Mouse (Mus musculus) cerebellum, adult 8-10 months (tissue): Measurements from ENCODE around the gene Clba1.

ENCODE experiments used
- DNase-seq: peaks from one replicate; pipeline ENCODE4 v3.0.0; 2022

The Clba1 gene

DNA sequence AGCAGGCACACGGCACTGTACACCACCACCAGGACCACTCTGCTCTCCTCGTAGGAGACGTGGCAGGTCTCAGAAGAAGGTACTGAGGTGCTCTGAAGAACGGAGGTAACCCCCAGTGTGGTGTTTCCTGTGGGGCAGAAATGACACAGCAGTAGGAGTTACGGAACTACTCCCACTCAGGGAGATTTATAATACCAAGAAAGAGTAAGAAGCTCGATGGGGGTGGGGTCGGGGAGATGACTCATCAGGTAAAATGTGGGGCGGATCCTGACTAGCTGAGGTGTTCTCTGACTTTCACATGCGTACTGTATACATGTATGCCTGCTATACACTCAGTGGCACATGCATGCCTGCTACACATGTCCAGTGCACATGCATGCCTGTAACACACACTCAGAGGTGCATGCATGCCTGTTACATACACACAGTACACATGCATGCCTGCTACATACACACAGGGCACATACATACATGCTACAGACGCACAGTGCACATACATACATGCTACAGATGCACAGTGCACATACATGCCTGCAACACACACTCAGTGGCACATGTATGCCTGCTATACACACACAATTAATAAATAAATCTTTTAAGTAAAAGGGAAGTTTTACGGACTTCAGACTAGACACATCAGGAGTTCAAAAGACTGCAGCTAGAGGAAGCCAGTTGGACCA lies 44.5 kb downstream of the Clba1 start:
- DNase-seq, result no peak

DNA sequence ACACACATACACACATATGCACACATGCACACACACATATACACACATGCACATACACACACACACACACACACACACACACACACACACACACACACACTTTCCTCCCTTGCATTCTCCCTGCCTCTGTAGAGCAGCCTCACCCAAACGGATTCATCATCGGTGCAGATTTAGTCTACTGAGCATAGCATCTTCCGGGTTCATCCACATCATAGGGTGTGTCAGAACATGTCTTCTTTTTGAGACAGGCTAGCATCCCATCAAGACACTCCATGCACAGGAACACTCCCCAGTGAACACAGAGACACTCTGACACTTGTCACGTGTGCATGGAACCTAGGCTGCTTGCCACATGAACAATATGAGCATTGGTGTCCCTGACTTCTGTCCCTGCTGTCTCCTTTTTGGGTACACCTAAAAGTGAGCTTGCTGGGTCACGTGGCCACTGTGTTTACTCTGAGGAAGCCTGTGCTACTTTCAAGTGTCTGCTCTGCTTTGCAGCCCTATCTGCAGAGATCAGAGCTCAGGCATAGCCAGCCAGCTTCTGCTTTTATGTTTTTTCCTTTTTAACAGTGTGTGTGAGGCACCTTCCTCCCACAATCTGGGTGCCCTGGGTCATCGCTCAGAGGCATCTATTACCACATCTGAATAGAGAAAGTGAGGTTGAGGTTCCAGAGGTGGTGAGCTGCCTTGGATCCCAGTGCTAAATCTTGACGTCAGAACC lies 46.0 kb downstream of the Clba1 start:
- DNase-seq, result no peak

DNA sequence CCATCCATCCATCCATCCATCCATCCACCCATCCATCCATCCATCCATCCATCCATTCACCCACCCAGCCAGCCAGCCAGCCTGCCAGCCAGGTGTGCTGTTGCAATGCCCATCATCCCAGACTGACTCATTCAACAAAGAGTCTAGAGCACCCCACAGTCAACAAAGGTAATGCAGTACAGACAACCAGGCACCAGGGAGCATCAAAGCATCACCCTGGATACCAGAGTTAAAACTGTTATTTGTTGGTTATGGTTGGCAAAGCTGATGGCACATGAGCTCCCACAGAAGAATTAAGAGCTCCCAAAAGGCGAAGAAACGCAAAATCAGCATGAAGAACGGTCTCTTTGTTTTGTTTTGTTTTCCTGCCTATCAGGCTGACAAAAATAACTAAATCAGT lies 47.6 kb downstream of the Clba1 start:
- DNase-seq, result no peak

DNA sequence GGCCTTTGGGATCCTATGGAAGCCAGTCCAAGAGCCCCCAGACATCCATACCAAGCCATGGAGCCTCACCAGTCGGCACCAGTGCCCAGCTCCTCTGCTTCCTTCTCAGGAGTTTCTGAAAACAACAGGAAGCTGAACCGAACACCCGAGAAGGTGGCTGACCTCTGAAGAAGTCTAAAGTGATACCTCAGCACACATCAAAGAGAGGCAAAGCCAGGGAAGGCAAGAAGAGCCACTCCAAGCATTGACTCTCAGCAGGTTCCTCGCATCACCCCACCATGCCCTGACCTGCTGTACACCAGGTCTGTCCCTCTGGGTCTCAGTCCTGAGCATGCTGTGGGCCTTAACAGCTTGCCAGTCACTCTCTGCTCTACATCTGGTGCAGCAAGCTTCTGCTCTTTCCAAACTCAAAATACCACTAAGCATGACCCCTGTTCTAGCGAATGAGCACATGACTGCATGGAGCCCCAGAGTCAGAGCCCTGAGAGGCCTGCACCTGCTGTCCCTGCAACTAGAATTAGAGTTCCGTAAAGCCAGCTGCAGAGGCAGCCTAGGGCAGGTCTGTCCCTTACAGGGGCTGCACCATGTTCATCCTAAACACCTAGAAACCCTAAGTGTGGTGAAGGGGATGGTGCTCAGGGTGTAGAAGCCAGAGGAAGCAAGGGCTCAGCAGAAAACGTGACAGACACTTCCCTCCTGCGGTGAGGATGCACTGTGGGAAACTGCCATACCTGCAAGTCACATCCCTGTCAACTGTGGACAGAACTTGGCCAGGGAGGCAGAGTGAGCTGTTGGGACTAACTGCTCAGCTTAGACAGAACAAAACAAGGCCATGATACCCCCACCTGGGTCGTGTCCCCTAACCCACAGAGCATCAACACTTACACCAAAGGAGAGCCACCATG lies 48.5 kb downstream of the Clba1 start:
- DNase-seq, result no peak

DNA sequence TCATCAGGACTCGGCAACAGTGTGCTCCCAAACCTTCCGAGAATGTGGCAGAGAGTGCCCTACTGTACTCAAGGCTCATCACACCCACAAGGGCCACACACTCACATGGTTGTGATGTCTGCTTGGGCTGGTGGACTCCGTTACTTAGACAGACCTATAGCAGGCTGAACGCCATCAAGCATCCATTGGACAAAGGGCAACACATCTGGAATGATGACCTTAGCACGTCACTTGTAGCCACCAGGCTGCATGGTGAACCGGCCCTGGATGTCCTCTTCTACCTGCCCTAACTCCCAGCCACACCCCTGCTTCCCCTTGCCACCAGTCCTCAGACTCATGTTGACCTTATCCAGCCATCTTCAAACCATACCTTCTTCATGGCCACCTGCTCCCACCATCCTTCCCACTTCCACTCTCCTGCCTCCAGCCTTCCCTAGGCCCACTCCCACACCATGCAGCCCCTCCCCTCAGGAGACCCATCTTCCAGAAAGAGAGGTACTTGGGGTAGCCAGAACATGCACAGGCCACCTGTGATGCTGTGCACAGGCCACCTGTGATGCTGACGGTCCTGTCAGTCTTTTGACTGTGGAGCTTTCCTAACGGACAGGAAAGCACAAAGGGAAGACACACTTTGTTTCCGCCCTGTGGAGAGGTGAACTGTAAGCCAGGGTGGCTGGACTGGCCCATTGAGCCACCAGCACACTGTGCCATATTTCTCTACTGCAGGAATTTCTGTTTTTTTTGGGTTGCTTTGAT lies 50.0 kb downstream of the Clba1 start:
- DNase-seq, result no peak

DNA sequence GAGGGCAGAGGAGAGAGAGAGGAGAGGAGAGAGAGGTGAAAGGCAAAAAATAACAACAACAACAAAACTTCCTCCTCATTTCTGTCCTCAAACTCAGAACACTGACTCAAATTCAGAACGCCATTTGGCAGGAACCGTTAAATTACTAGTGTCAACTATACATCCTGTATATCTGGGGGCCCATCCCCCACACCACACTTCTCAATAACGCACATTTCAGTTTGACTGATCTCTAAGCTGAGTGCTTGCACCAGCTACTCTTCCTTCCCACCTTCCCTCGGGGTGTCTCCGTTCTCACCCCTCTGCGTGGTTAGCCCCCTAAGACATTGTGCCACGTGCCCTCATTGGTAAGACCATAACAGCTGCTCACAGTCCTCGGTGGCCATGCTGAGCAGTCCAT lies 51.2 kb downstream of the Clba1 start:
- DNase-seq, result no peak

DNA sequence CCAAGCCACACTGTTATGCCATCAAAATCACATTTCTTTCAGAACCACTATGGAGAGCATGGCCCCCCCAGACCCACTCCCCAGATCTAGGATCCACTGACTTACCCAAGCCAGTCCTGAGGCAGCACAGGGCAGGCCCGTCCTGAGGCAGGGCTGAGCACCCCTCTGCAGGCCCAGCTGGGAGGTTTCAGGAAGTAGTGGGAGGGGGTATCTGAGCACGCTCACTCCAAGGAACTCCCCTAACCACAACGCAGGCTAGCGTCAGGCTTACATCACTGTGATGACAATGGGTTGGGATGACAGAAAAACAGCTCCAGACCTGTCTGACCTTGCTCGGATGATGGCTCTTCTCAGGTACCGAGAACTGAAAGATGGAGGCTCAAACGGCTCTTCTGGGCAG lies 52.0 kb downstream of the Clba1 start:
- no peak for DNase-seq

DNA sequence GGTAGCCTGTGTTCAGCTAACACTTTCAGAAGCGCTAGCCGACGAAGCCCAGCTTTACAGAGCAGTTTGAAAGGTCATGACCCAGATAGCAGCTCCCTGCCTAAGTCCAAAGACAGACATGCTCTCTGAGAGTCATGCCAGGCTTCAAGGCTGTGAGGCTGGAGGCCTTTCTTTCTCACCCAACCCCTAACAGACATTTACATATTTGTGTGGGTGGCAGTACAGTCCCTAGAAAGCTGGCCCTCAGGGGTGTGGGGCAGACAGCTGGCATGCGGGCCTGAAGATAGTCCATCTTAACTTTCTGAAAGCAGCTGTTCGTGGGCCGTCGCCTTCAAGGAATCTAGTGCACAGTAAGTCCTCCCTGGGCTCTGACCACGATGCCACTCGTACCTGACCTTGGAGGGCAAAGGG lies 53.2 kb downstream of the Clba1 start:
- no peak for DNase-seq

DNA sequence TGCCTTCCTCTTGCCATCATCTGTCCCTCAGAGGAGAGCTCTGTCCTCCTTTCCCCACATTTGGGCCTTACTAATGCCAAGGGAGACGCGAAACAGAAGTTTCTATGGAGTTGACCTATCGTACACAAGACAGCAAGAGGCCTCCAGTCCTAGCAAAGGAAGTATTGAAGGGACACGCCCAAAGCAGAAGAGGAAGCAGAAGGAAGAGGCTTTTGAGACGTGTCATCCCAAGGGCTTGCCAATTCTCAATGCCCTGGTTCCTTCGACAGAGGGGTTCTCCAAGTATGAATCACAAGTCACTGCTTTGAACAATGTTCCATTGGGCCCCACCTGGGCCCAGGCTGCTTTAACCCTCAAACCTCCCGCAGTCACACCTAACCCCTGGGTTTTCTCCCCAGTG lies 56.1 kb downstream of the Clba1 start:
- no peak for DNase-seq
